Mouse (Mus musculus): ENCODE measurements around the gene Fkbp15. TPM values are rescaled to one million over a fixed set of nuclear protein-coding genes. Genes with fewer than 3 reads are reported as not detected.

Gene Fkbp15
- 20.3 and 20.7 TPM in 2 replicates for total RNA-seq (2012; rRNA removed)

- in situ Hi-C loops (cut with MboI; ENCODE audit: low sequenced_read_pairs in 2 of 2, unreplicated experiment in 2 of 2), result no loop called here
Observed at GRCm38 (mm10) chr4:62360088-62360804, at the start of gene Fkbp15, which contains the start of gene Slc31a1. Fkbp15 (minus strand) TSS chr4:62360548. Slc31a1 (plus strand) TSS chr4:62360727.

GRCm38 (mm10) chr4:62409615-62410014 lies 49.3 kb upstream of the Fkbp15 start:
- no peak for TF ChIP-seq HCFC1 (IDR thresholded peaks at IDR 0.05; ENCODE audit: borderline replicate concordance, insufficient read depth, low read length)
- TF ChIP-seq ZNF384 (IDR thresholded peaks at IDR 0.05; ENCODE audit: low read depth, low read length), result peak; percentile 65; the same call in 1 of the 2 replicates
- in situ Hi-C loops (cut with MboI; ENCODE audit: low sequenced_read_pairs in 2 of 2, unreplicated experiment in 2 of 2), result no loop called here
- Histone ChIP-seq H3K36me3 (ENCODE audit: control insufficient read depth, insufficient read depth, low read length, poor library complexity, severe bottlenecking) (peaks cover 27% of the 10 kb centered on the region), H3K9ac (ENCODE audit: insufficient read depth, low read depth, low read length, poor library complexity, severe bottlenecking) (peak overlapping the region; percentile 99; the same call in 1 of the 2 replicates), H3K27ac (ENCODE audit: insufficient read depth, low read depth, low read length, poor library complexity, severe bottlenecking) (no peak overlapping the region), H3K4me1 (ENCODE audit: control insufficient read depth in 2 of 2, insufficient read depth in 2 of 2, low read length in 2 of 2, poor library complexity in 1 of 2) (peaks cover 5 to 8% of the 10 kb centered on the region in 2 experiments; a peak in 3 of 4 replicates), H3K4me3 (ENCODE audit: insufficient read depth in 1 of 2, low read depth in 1 of 2, low read length in 2 of 2, poor library complexity in 1 of 2, severe bottlenecking in 1 of 2) (peak overlapping the region; percentile 93 to 98), H3K9me3 (ENCODE audit: control insufficient read depth, insufficient read depth, low read depth, low read length) (no peaks in the 10 kb centered on the region)
- no peak for DNase-seq (ENCODE audit: low read depth, low spot score)

More at GRCm38 (mm10) chr4:62360088-62360804, at the start of gene Fkbp15, which contains the start of gene Slc31a1:
- no peaks in the 10 kb centered on the region for H3K9me3 ChIP-seq (ENCODE audit: control insufficient read depth, insufficient read depth, low read depth, low read length)
- peak; percentile 98 for DNase-seq (ENCODE audit: low read depth, low spot score)
- peak within 1 kb of the TSS; percentile 60; the same call in 1 of the 2 replicates for H3K27ac ChIP-seq (ENCODE audit: insufficient read depth, low read depth, low read length, poor library complexity, severe bottlenecking)
- no peaks in the 10 kb centered on the region for H3K36me3 ChIP-seq (ENCODE audit: control insufficient read depth, insufficient read depth, low read length, poor library complexity, severe bottlenecking)
- TF ChIP-seq ZC3H11A (IDR thresholded peaks at IDR 0.05; ENCODE audit: borderline replicate concordance, low read depth, low read length) (no peak), ZNF384 (IDR thresholded peaks at IDR 0.05; ENCODE audit: low read depth, low read length) (no peak), MAFK (IDR thresholded peaks at IDR 0.05; ENCODE audit: insufficient read depth, low read depth, low read length) (no peak), CHD2 (IDR thresholded peaks at IDR 0.05; ENCODE audit: low read depth, low read length) (no peak), HCFC1 (IDR thresholded peaks at IDR 0.05; ENCODE audit: borderline replicate concordance, insufficient read depth, low read length) (no peak)
- peak within 1 kb of the TSS; percentile 91 to 97 for H3K4me3 ChIP-seq (ENCODE audit: insufficient read depth in 1 of 2, low read depth in 1 of 2, low read length in 2 of 2, poor library complexity in 1 of 2, severe bottlenecking in 1 of 2)
- peaks cover 0 to 2% of the 10 kb centered on the region in 2 experiments; a peak in 1 of 4 replicates for H3K4me1 ChIP-seq (ENCODE audit: control insufficient read depth in 2 of 2, insufficient read depth in 2 of 2, low read length in 2 of 2, poor library complexity in 1 of 2)
- peak within 1 kb of the TSS; percentile 87 for H3K9ac ChIP-seq (ENCODE audit: insufficient read depth, low read depth, low read length, poor library complexity, severe bottlenecking)

DNA sequence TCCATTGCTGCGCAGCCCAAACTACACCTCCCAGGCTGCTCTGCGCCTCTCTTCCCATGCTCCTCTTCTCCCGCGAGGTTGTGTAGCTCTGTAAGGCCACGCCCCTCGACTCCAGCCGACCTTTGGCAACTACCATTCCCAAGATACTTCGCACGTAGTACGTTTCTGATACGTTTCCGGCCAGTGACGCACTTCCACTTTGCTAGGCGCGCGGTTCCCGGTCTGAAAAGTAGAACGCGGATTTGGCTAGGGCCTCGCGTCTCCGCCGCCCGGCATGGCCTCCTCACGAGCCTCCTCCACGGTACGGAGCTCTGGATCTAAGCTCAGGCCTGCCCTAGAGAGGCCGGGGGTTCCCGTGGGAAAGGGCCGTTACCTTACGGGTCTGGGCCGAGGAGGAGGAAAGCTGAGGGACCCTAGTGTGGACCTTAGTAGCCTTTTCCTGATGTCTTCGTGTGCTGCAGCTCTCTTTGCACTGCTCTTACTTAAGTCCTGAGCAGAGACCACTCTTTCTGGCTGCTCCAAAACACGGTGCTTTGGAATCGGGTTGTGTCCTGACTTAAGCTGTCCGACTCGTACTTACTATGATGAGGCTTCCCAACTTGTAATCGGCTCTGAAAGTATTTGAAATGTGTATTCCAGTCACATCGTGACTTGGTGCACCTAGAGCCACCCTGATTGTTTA lies 48.4 kb upstream of the Fkbp15 start, which contains the start of the genes Cdc26 and Prpf4:
Gene Cdc26, minus strand, starts transcription at position 42 of the 682 bp plus-strand sequence.
Gene Prpf4, plus strand, starts transcription at position 197 of the 682 bp plus-strand sequence.
- Histone ChIP-seq H3K36me3 (ENCODE audit: control insufficient read depth, insufficient read depth, low read length, poor library complexity, severe bottlenecking) (peaks cover 26% of the 10 kb centered on the region), H3K27ac (ENCODE audit: insufficient read depth, low read depth, low read length, poor library complexity, severe bottlenecking) (peak within 1 kb of the TSS; percentile 85), H3K4me3 (ENCODE audit: insufficient read depth in 1 of 2, low read depth in 1 of 2, low read length in 2 of 2, poor library complexity in 1 of 2, severe bottlenecking in 1 of 2) (peak within 1 kb of the TSS; percentile 93 to 98), H3K9me3 (ENCODE audit: control insufficient read depth, insufficient read depth, low read depth, low read length) (no peaks in the 10 kb centered on the region), H3K4me1 (ENCODE audit: control insufficient read depth in 2 of 2, insufficient read depth in 2 of 2, low read length in 2 of 2, poor library complexity in 1 of 2) (peaks cover 5 to 10% of the 10 kb centered on the region in 2 experiments; a peak in 3 of 4 replicates), H3K9ac (ENCODE audit: insufficient read depth, low read depth, low read length, poor library complexity, severe bottlenecking) (peak within 1 kb of the TSS; percentile 99)
- in situ Hi-C loops (cut with MboI; ENCODE audit: low sequenced_read_pairs in 2 of 2, unreplicated experiment in 2 of 2), result no loop called here
- DNase-seq (ENCODE audit: low read depth, low spot score), result peak; percentile 98
- TF ChIP-seq CHD2 (IDR thresholded peaks at IDR 0.05; ENCODE audit: low read depth, low read length) (peak; percentile 96), ZC3H11A (IDR thresholded peaks at IDR 0.05; ENCODE audit: borderline replicate concordance, low read depth, low read length) (no peak), ZNF384 (IDR thresholded peaks at IDR 0.05; ENCODE audit: low read depth, low read length) (no peak), HCFC1 (IDR thresholded peaks at IDR 0.05; ENCODE audit: borderline replicate concordance, insufficient read depth, low read length) (peak; percentile 93)

GRCm38 (mm10) chr4:62407730-62408582 lies 47.6 kb upstream of the Fkbp15 start:
- in situ Hi-C loops (cut with MboI; ENCODE audit: low sequenced_read_pairs in 2 of 2, unreplicated experiment in 2 of 2), result no loop called here
- Histone ChIP-seq H3K9ac (ENCODE audit: insufficient read depth, low read depth, low read length, poor library complexity, severe bottlenecking) (peak overlapping the region; percentile 94), H3K9me3 (ENCODE audit: control insufficient read depth, insufficient read depth, low read depth, low read length) (no peaks in the 10 kb centered on the region), H3K27ac (ENCODE audit: insufficient read depth, low read depth, low read length, poor library complexity, severe bottlenecking) (peak overlapping the region; percentile 8; the same call in 1 of the 2 replicates), H3K4me1 (ENCODE audit: control insufficient read depth in 2 of 2, insufficient read depth in 2 of 2, low read length in 2 of 2, poor library complexity in 1 of 2) (peaks cover 5 to 10% of the 10 kb centered on the region in 2 experiments; a peak in 3 of 4 replicates), H3K4me3 (ENCODE audit: insufficient read depth in 1 of 2, low read depth in 1 of 2, low read length in 2 of 2, poor library complexity in 1 of 2, severe bottlenecking in 1 of 2) (peak overlapping the region; percentile 93 to 98), H3K36me3 (ENCODE audit: control insufficient read depth, insufficient read depth, low read length, poor library complexity, severe bottlenecking) (peaks cover 21% of the 10 kb centered on the region)
- peak; percentile 55 for DNase-seq (ENCODE audit: low read depth, low spot score)
- TF ChIP-seq HCFC1 (IDR thresholded peaks at IDR 0.05; ENCODE audit: borderline replicate concordance, insufficient read depth, low read length) (no peak), ZC3H11A (IDR thresholded peaks at IDR 0.05; ENCODE audit: borderline replicate concordance, low read depth, low read length) (no peak), CHD2 (IDR thresholded peaks at IDR 0.05; ENCODE audit: low read depth, low read length) (no peak), MAFK (IDR thresholded peaks at IDR 0.05; ENCODE audit: insufficient read depth, low read depth, low read length) (no peak), ZNF384 (IDR thresholded peaks at IDR 0.05; ENCODE audit: low read depth, low read length) (no peak)
